Mouse (Mus musculus) bone marrow, adult 2 months (tissue): ENCODE data around the gene Rnf144a.

ENCODE experiments used
- CTCF ChIP-seq: fragments of 200-500 bp; IDR thresholded peaks from 2 replicates; pipeline ENCODE4 v1.5.1; 2011; ENCODE audit warnings: low read length, control low read depth; ENCODE audit not compliant: control insufficient read depth, insufficient read depth
- POLR2A ChIP-seq: fragments of 200-500 bp; IDR thresholded peaks from 2 replicates; pipeline ENCODE4 v1.6.1; 2011; ENCODE audit warnings: low read depth, mild to moderate bottlenecking, control low read depth, low read length, borderline replicate concordance; ENCODE audit not compliant: control insufficient read depth

DNA sequence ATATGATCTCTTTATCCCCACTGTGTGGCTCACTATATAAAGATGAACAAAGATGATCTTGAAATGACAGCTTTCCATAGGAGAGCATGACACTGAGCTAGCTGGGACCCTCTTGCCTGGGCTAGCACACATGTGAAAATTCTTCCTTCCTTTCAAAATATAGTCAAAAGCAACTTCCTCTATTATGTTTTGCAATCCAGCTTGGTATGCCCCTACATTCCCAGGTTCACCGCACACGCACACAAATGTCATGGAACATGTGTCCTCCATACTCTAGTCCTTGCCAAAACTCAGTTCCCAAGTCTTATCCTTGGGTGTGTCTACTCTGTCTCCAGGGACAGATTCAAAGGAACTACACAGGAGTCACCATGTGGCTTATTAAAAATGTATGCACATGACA lies 34.4 kb upstream of the Rnf144a start:
- TF ChIP-seq POLR2A (no peak), CTCF (no peak)
